Mouse (Mus musculus): ENCODE measurements at regions not wholly inside any gene's neighbourhood (a gene's known extent, or its start where the extent isn't known, plus 50 kb on each side); places are given as distances from the start of the nearest gene placed in this dataset.

DNA sequence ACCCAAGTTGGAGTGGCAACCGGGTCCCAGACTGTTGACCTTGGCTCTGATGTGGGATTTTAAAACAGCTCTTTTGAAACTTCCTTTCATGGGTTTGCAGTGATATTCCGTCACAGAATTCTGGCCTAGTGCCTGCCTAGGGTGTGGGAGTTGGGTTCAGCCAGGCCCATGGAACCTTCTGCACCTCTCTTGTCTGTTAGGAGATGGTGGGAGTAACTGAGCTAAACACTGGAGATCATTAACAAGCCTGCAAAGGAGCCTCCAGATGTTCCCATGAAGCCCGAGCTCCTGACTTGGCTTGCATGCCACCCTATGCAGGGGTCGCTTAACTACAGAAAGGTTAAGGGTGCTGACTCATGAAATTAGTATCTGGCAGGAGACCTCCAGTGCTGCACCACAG is 158.0 kb upstream of the Serp2 start:
- no peak for TF ChIP-seq POLR2A (IDR thresholded peaks at IDR 0.05; ENCODE audit: extremely low read depth, insufficient read depth, low read length)
- TF ChIP-seq CTCF (IDR thresholded peaks at IDR 0.05; ENCODE audit: extremely low read depth, insufficient read depth, low read length) = no peak
